Mouse (Mus musculus) heart, embryonic 13.5 days (tissue): ENCODE measurements at regions not wholly inside any gene's neighbourhood (a gene's known extent, or its start where the extent isn't known, plus 50 kb on each side); places are given as distances from the start of the nearest gene placed in this dataset.

Source experiments
- ATAC-seq: fragments of 200-750 bp; cut with Nextera tagmentation; 2 replicates; pipeline ENCODE4 v1.8.0; 2017; ENCODE audit warnings: moderate TSS enrichment; ENCODE audit not compliant: insufficient number of reproducible peaks, low FRiP score, low TSS enrichment; ENCODE audit errors: extremely low read depth
- H3K27ac ChIP-seq: fragments of 300-500 bp; sonication (generic); replicated peaks from 2 replicates; pipeline ENCODE4 v1.5.1; 2015; ENCODE audit warnings: moderate library complexity, mild to moderate bottlenecking, inconsistent platforms
- H3K27me3 ChIP-seq: fragments of 300-500 bp; sonication (generic); replicated peaks from 2 replicates; pipeline ENCODE4 v1.6.1; 2015; ENCODE audit warnings: mild to moderate bottlenecking, inconsistent platforms
- H3K36me3 ChIP-seq: fragments of 300-500 bp; sonication (generic); 2 replicates; pipeline ENCODE4 v1.6.1; 2015; ENCODE audit warnings: mild to moderate bottlenecking, inconsistent platforms
- H3K4me1 ChIP-seq: fragments of 300-500 bp; sonication (generic); 2 replicates; pipeline ENCODE4 v1.6.1; 2015; ENCODE audit warnings: inconsistent platforms
- H3K4me2 ChIP-seq: fragments of 300-500 bp; sonication (generic); 2 replicates; pipeline ENCODE4 v1.6.1; 2015; ENCODE audit warnings: inconsistent platforms, mild to moderate bottlenecking, moderate library complexity
- H3K4me3 ChIP-seq: fragments of 300-500 bp; sonication (generic); 2 replicates; pipeline ENCODE4 v1.5.1; 2015; ENCODE audit warnings: moderate library complexity, mild to moderate bottlenecking, inconsistent platforms
- H3K9ac ChIP-seq: fragments of 300-500 bp; sonication (generic); 2 replicates; pipeline ENCODE4 v1.6.1; 2015; ENCODE audit warnings: inconsistent platforms, mild to moderate bottlenecking, moderate library complexity
- H3K9me3 ChIP-seq: fragments of 300-500 bp; sonication (generic); 2 replicates; pipeline ENCODE4 v1.6.1; 2016; ENCODE audit warnings: inconsistent platforms
- WGBS: fragments of 180-500 bp; shearing (Covaris S2); methylation state at CpG from one replicate; pipeline ENCODE4 v1.1.7; 2015; ENCODE audit warnings: mixed read lengths; 5-methylcytosine and 5-hydroxymethylcytosine counted together

- H3K4me3 ChIP-seq = no peak overlapping the region
- no peaks in the 10 kb centered on the region for H3K4me1 ChIP-seq
- no peaks in the 10 kb centered on the region for H3K27me3 ChIP-seq
- H3K36me3 ChIP-seq = no peaks in the 10 kb centered on the region
- no peak overlapping the region for H3K4me2 ChIP-seq
- 79% methylated on average over 2 of the region's 2 CpGs for WGBS
- H3K9me3 ChIP-seq = no peaks in the 10 kb centered on the region
- no peak overlapping the region for H3K27ac ChIP-seq
- no peak for ATAC-seq
- H3K9ac ChIP-seq = no peak overlapping the region
Observed at GRCm38 (mm10) chrX:121533360-121533759, 863.8 kb downstream of the Nap1l3 start.

DNA sequence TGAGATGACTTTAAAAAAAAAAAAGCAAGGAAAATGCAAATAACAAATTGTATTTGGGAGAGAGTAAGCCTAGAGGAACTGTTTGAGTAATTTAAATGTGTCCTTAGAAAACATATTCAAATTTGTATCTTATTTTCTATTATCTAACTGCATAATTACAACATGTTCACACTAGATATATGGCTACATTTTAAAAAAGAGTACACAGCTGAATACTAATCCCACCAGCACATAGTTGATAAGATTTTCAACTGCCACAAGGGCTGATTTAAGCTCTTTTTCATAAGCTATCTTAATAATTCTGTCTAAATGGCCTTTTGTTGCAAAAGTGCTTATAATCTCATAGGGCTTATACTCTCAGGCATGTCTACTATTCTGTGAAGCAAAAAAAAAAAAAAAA lies 877.4 kb downstream of the Nap1l3 start:
- H3K27me3 ChIP-seq = no peaks in the 10 kb centered on the region
- H3K36me3 ChIP-seq = no peaks in the 10 kb centered on the region
- H3K27ac ChIP-seq = no peak overlapping the region
- no peak overlapping the region for H3K4me2 ChIP-seq
- H3K9ac ChIP-seq = no peak overlapping the region
- H3K4me3 ChIP-seq = no peak overlapping the region
- ATAC-seq = no peak
- H3K4me1 ChIP-seq = no peaks in the 10 kb centered on the region
- H3K9me3 ChIP-seq = no peaks in the 10 kb centered on the region

DNA sequence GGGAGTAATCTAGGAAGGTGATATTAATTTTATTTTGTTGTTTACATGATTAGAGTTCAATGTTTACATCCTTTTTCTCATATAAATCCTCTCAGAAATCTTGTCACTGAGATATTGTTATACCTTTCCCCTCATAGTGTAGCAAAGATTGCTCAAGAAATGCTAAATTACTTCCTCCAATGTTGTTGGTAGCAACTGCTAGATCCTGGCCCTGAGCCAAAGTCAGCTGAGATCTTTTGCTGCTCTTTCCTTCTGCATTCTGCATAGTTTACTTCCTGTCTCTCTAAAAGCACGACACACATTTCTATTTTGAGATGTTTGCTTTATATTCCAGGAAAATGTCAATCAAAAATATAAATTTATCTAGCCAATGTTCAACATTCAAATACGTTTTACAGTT lies 899.5 kb downstream of the Nap1l3 start:
- Histone ChIP-seq H3K4me1 (no peaks in the 10 kb centered on the region), H3K27me3 (no peaks in the 10 kb centered on the region), H3K9me3 (peaks cover 3% of the 10 kb centered on the region; the same call in 1 of the 2 replicates), H3K4me3 (no peak overlapping the region), H3K27ac (no peak overlapping the region), H3K36me3 (no peaks in the 10 kb centered on the region), H3K9ac (no peak overlapping the region), H3K4me2 (no peak overlapping the region)
- ATAC-seq = no peak
- WGBS = 22% methylated on average over 2 of the region's 2 CpGs

GRCm38 (mm10) chrX:121497219-121497618 lies 900.0 kb downstream of the Nap1l3 start:
- Histone ChIP-seq H3K27ac (no peak overlapping the region), H3K9ac (no peak overlapping the region), H3K4me3 (no peak overlapping the region), H3K4me1 (no peaks in the 10 kb centered on the region), H3K36me3 (no peaks in the 10 kb centered on the region), H3K9me3 (peaks cover 3% of the 10 kb centered on the region; the same call in 1 of the 2 replicates), H3K4me2 (no peak overlapping the region), H3K27me3 (no peaks in the 10 kb centered on the region)
- ATAC-seq = no peak

DNA sequence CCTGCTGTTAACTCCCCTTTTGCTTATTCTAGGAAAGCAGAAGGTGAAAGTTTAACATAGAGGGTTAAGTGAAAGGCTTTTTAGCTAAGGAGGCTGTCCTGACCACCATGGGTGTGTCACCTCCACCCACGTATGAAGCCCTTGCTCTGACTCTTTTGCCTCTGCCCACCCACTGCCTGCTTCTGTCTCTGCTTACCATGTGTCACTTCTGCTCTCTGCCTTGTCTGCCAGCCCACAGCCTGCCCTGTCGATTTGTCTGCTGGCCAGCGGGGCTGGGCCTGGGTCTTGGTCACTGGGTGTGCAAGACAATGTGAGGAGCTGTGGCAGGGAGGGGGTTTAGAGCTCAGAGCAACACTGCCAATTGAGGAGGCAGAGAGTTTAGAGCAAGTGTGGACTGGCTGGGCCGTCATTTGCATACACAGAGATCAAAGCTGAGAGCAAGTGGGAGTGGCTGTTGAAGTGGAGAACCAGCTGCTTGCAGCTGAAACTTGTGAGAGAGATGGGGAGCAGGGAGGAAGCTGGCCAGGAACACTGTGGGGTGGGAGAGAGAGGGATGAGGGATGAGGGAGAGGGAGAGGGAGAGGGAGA lies 917.7 kb downstream of the Nap1l3 start:
- no peaks in the 10 kb centered on the region for H3K36me3 ChIP-seq
- H3K27me3 ChIP-seq = no peaks in the 10 kb centered on the region
- H3K9ac ChIP-seq = no peak overlapping the region
- H3K9me3 ChIP-seq = no peaks in the 10 kb centered on the region
- 10% methylated on average over 4 of the region's 4 CpGs for WGBS
- peak overlapping the region; percentile 50 for H3K4me2 ChIP-seq
- H3K27ac ChIP-seq = no peak overlapping the region
- no peaks in the 10 kb centered on the region for H3K4me1 ChIP-seq
- H3K4me3 ChIP-seq = peak overlapping the region; percentile 16
- no peak for ATAC-seq

GRCm38 (mm10) chrX:121429078-121429477 lies 968.1 kb downstream of the Nap1l3 start:
- H3K27me3 ChIP-seq = no peaks in the 10 kb centered on the region
- H3K4me3 ChIP-seq = no peak overlapping the region
- 61% methylated on average over 6 of the region's 6 CpGs for WGBS
- H3K9ac ChIP-seq = no peak overlapping the region
- no peak overlapping the region for H3K4me2 ChIP-seq
- no peaks in the 10 kb centered on the region for H3K36me3 ChIP-seq
- H3K9me3 ChIP-seq = no peaks in the 10 kb centered on the region
- no peak overlapping the region for H3K27ac ChIP-seq
- no peak for ATAC-seq
- no peaks in the 10 kb centered on the region for H3K4me1 ChIP-seq
